Mouse (Mus musculus): ENCODE data around the gene Ifi35. TPM values are rescaled to one million over a fixed set of nuclear protein-coding genes. Genes with fewer than 3 reads are reported as not detected.
"Not testable (repeated sequence)": the region's sequence is repeated elsewhere in the genome, so short reads cannot be mapped to it uniquely, and the experiment has no call there.

Ifi35 gene
- polyA plus RNA-seq, 1 experiment from 2014 or later, result 3.8 TPM

DNA sequence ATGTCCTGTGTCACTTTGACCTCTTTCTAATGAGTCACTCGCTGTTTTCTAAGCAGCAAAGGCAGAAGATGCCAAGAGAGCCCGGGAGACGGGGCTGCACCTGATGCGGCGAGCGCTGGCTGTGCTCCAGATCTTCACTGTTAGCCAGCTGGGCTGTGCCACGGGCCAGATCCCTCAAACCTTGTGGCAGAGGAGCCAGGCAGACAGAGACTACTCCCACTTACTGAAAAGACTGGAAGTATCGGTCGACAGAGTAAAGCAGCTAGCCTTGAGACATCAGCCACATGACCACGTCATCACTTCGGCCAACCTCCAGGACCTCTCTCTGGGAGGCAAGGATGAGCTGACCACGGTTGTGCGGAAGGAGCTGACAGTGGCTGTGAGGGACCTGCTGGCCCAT, 14.8 kb upstream of the Ifi35 start:
- H3K9ac ChIP-seq, result no peak overlapping the region
- H3K4me1 ChIP-seq (replicated peaks), result no peaks in the 10 kb centered on the region
- no peak for ATAC-seq (ENCODE audit: low read depth)
- no peak overlapping the region for H3K27ac ChIP-seq (replicated peaks)
- H3K4me3 ChIP-seq, result no peak overlapping the region
- no peaks in the 10 kb centered on the region for H3K9me3 ChIP-seq
- 88% methylated on average over 13 of the region's 13 CpGs for WGBS
- H3K36me3 ChIP-seq, result peaks cover 72% of the 10 kb centered on the region
- no peaks in the 10 kb centered on the region for H3K27me3 ChIP-seq
- no peak overlapping the region for H3K4me2 ChIP-seq

DNA sequence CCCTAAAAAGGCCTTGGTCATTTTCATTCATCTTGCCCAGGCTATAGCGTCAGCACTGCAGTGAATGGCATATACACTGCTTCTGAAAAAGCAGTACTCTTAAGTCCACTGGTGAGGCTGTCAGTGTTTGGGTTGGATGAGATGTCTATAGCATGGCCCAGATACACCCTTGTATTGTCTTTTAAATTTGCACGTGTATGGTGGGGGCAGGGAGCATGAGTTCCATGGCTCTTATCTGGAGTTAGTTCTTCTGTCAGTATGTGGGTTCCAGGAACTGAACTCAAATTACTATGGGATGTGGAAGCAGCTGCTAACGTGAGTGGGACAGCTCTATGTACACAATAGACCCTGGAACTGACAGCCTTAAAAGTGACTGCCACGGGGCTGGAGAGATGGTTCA, 12.4 kb upstream of the Ifi35 start:
- Histone ChIP-seq H3K36me3 (peaks cover 51% of the 10 kb centered on the region), H3K4me3 (no peak overlapping the region), H3K9ac (no peak overlapping the region), H3K27me3 (no peaks in the 10 kb centered on the region), H3K9me3 (no peaks in the 10 kb centered on the region), H3K4me1 (replicated peaks) (no peaks in the 10 kb centered on the region), H3K4me2 (no peak overlapping the region), H3K27ac (replicated peaks) (no peak overlapping the region)
- WGBS, result 83% methylated on average over 4 of the region's 4 CpGs
- ATAC-seq (ENCODE audit: low read depth), result no peak

DNA sequence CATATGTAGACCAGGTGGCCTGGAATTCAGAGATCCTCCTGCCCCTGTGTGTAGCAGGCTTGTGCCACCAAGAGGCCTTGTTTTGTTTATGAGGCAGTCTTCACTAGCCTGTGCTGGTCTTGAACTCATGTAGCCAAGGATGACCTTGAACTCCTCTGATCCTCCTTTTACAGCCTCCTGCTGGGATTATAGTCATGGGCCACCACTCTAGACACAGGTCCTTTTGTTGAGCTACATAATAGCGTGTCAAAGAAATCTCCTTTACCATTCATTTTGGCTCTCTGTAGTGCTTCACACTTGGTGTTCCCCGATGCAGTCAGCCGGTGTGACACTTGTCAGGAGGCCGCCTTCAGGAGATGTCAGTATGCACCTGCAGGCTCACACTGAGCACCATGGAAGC, 11.3 kb upstream of the Ifi35 start:
- H3K4me3 ChIP-seq, result no peak overlapping the region
- H3K9ac ChIP-seq, result no peak overlapping the region
- no peak overlapping the region for H3K4me2 ChIP-seq
- no peak for ATAC-seq (ENCODE audit: low read depth)
- peaks cover 40% of the 10 kb centered on the region for H3K36me3 ChIP-seq
- H3K9me3 ChIP-seq, result no peaks in the 10 kb centered on the region
- 34% methylated on average over 4 of the region's 4 CpGs for WGBS
- H3K27me3 ChIP-seq, result no peaks in the 10 kb centered on the region
- H3K4me1 ChIP-seq (replicated peaks), result no peaks in the 10 kb centered on the region
- no peak overlapping the region for H3K27ac ChIP-seq (replicated peaks)

DNA sequence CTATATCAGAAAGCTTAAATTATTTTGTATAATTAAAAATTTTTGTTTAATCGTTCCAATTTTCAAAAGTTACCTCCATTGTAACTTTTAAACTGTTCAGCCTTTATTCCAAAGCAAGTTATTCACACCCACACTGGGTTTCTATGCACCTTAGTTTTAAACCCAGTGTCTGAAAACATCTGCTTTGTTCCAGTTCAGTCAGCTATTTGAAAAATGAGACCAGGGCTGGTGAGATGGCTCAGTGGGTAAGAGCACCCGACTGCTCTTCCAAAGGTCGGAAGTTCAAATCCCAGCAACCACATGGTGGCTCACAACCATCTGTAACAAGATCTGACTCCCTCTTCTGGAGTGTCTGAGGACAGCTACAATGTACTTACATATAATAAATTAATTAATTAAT, 10.2 kb upstream of the Ifi35 start:
- H3K36me3 ChIP-seq, result peaks cover 30% of the 10 kb centered on the region
- H3K4me2 ChIP-seq; H3K27me3 ChIP-seq; H3K4me3 ChIP-seq; H3K4me1 ChIP-seq (replicated peaks); ATAC-seq (ENCODE audit: low read depth); H3K9me3 ChIP-seq; H3K9ac ChIP-seq; H3K27ac ChIP-seq (replicated peaks): not testable (repeated sequence)
- WGBS, result 58% methylated on average over 3 of the region's 3 CpGs

DNA sequence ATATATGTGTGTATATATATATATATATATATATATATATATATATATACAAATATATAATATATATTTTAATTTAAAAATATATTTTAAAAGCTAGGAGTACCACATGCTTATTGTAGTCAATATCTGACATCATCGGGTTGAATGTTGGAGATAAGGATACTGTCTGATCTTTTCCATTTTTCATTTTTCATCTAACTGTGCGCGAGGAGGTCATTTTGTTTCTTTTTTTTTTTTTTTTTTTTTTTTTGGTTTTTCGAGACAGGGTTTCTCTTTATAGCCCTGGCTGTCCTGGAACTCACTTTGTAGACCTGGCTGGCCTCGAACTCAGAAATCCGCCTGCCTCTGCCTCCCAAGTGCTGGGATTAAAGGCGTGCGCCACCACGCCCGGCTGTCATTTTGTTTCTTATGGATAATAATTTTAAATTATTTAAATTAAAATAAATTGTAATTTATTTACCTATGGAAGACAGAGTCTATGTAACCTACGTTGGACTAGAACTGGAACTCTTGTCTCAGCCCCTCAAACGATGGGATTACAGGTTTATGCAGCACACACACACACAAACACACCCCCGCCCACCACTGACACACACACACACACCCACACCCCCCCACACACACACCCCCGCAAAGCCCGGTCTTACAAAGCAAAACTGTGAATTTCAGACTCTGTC, 6.6 kb upstream of the Ifi35 start:
- 40% methylated on average over 15 of the region's 15 CpGs for WGBS
- not testable (repeated sequence) for H3K27ac ChIP-seq (replicated peaks); ATAC-seq (ENCODE audit: low read depth)

DNA sequence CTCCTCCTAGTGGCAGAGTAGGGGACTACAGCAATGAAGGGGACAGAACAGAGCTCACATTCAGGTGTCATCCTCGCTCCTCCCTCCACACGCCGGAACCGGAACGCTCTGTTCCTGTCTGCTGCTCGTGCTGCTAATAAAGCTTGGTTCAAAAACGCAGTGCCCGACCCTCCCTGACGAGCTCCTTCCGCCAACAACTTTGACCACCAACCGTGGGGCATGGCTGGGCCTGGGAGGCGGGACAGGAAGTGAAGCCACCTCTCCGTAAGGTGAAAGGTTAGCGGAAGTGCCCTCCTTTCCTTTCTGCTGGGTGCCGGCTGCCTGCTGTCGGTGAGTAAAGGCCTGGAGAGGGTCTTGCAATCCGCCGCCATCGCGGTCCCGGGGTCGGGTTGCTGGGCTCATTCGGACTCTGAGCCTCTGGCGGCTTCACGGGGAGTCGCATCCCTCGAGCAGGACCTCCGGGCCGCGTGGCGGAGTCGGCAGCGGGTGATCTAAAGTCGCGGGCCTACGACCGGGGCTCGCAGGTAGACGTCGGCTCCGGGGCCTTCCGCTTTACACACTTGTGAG, 6.0 kb upstream of the Ifi35 start, which contains the start of gene Rpl27:
Rpl27 (plus strand) TSS at position 172 of the 567 bp plus-strand sequence.
- peak; percentile 99 for ATAC-seq (ENCODE audit: low read depth)
- Histone ChIP-seq H3K27ac (replicated peaks) (peak within 1 kb of the TSS; percentile 93), H3K36me3 (peaks cover 33% of the 10 kb centered on the region), H3K27me3 (no peaks in the 10 kb centered on the region), H3K4me3 (peak within 1 kb of the TSS; percentile 84), H3K9me3 (no peaks in the 10 kb centered on the region), H3K4me2 (peak within 1 kb of the TSS; percentile 90), H3K9ac (peak within 1 kb of the TSS; percentile 95), H3K4me1 (replicated peaks) (peaks cover 22% of the 10 kb centered on the region)
- WGBS, result under 1% methylated on average over 42 of the region's 42 CpGs

More for the DNA sequence above, 6.6 kb upstream of the Ifi35 start:
- H3K36me3 ChIP-seq, result peaks cover 29% of the 10 kb centered on the region
- H3K4me3 ChIP-seq, result peak overlapping the region; percentile 84
- H3K9ac ChIP-seq, H3K27me3 ChIP-seq, H3K9me3 ChIP-seq: not testable (repeated sequence)
- H3K4me1 ChIP-seq (replicated peaks), result peaks cover 22% of the 10 kb centered on the region
- H3K4me2 ChIP-seq, result peak overlapping the region; percentile 45

DNA sequence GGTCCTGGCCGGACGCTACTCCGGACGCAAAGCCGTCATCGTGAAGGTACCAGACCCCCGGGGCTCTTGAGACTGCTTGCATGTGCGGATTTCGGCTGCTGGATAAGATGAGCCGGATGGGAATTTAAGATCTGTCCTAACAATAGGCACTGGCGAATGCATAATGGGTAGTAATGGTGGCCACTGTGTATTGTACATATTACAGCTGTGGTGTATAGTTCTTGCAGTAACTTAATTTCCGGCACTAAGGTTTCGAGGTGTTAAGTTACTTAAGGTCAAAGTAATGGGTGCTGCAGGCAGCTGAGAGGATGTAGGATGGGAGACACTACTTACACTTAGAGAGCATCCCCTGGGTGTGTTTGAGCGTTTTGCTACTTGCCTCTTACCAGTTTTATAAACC, 5.4 kb upstream of the Ifi35 start:
- Histone ChIP-seq H3K4me1 (replicated peaks) (peaks cover 22% of the 10 kb centered on the region), H3K4me3 (peak overlapping the region; percentile 84), H3K9ac (peak overlapping the region; percentile 95), H3K27me3 (no peaks in the 10 kb centered on the region), H3K4me2 (peak overlapping the region; percentile 90), H3K36me3 (peaks cover 33% of the 10 kb centered on the region), H3K9me3 (no peaks in the 10 kb centered on the region), H3K27ac (replicated peaks) (peak overlapping the region; percentile 93)
- ATAC-seq (ENCODE audit: low read depth), result peak; percentile 13
- 2% methylated on average over 14 of the region's 14 CpGs for whole genome bisulfite sequencing

DNA sequence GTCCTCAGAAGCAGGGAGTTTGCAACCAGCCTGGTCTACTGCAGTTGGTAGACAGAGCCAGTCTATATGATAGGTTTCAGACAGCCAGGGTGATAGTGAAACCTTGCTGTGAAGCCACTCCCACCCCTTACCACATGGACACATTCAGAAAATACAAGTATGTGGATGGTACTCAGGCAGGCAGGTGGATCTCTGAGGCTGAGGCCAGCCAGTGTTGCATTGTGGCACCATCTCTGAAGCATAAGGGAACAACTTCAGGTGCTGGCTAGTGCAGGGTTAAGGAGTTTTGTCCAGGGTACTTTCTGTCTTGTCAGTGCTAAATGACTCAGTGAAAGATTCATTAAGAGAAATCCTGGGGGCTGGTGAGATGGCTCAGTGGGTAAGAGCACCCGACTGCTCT, 1.9 kb upstream of the Ifi35 start:
- Histone ChIP-seq H3K9ac (no peak overlapping the region), H3K9me3 (no peaks in the 10 kb centered on the region), H3K27me3 (no peaks in the 10 kb centered on the region), H3K36me3 (peaks cover 33% of the 10 kb centered on the region), H3K4me3 (no peak overlapping the region), H3K4me1 (replicated peaks) (peaks cover 22% of the 10 kb centered on the region), H3K4me2 (no peak overlapping the region), H3K27ac (replicated peaks) (no peak overlapping the region)
- no peak for ATAC-seq (ENCODE audit: low read depth)
- WGBS, result 79% methylated on average over 1 of the region's 1 CpGs

DNA sequence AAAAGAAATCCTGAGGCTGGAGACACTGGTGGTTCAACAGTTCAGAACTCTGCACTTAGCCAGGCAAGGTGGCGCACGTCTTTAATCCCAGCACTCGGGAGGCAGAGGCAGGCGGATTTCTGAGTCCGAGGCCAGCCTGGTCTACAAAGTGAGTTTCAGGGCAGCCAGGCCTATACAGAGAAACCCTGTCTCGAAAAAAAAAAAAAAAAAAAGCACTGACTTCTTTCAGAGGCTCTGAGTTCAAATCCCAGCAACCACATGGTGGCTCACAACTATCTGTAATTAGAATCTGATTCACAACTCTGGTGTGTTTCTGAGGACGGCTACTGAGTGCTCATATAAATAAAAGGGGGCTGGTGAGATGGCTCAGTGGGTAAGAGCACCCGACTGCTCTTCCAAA, 1.3 kb upstream of the Ifi35 start:
- H3K27me3 ChIP-seq; H3K27ac ChIP-seq (replicated peaks); H3K9me3 ChIP-seq; H3K9ac ChIP-seq; H3K4me2 ChIP-seq; ATAC-seq (ENCODE audit: low read depth); H3K4me3 ChIP-seq: not testable (repeated sequence)
- 89% methylated on average over 7 of the region's 8 CpGs for WGBS
- H3K36me3 ChIP-seq, result peaks cover 33% of the 10 kb centered on the region
- H3K4me1 ChIP-seq (replicated peaks), result peaks cover 22% of the 10 kb centered on the region

DNA sequence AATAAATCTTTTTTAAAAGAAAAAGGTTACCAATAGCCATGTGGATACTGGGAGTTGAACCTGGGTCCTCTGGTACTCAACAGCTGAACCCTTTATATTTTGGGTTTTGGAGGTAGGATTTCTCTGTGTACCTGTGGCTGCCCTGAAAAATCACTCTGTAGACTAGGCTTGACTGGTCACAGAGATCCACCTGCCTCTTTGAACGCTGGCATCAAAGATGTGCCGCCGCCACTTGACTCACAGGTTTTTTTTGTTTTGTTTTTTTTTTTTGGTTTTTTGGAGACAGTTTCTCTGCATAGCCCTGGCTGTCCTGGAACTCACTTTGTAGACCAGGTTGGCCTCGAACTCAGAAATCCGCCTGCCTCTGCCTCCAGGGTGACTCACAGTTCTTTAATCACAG, 421 bp upstream of the Ifi35 start:
- H3K4me2 ChIP-seq, result no peak overlapping the region
- WGBS, result 89% methylated on average over 5 of the region's 5 CpGs

DNA sequence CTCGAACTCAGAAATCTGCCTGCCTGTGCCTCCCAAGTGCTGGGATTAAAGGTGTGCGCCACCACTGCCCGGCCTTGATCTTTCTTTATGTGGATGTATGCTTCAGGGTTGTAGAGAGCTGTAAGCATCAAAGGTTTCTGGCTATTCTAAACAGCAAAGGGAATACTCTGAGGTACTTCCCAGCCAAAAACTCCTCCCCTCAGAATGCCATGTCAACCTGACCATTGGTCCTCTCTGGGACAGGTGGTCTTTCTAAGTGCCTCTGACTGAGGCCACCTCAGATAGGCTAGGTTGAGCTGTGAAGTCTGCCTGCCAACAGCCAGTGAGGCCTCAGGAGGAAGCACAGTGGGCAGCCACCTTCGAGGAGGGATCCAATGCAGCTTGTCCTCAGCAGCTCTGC, 692 bp downstream of the Ifi35 start:
- H3K4me2 ChIP-seq, result peak overlapping the region; percentile 13
- H3K9ac ChIP-seq, result no peak overlapping the region
- H3K36me3 ChIP-seq, result peaks cover 26% of the 10 kb centered on the region
- WGBS, result 85% methylated on average over 4 of the region's 4 CpGs
- peaks cover 12% of the 10 kb centered on the region for H3K4me1 ChIP-seq (replicated peaks)
- no peak overlapping the region for H3K27ac ChIP-seq (replicated peaks)
- ATAC-seq (ENCODE audit: low read depth), result no peak
- no peak overlapping the region for H3K4me3 ChIP-seq
- H3K27me3 ChIP-seq, result no peaks in the 10 kb centered on the region
- H3K9me3 ChIP-seq, result no peaks in the 10 kb centered on the region

More for the DNA sequence above, 421 bp upstream of the Ifi35 start:
- Histone ChIP-seq H3K4me1 (replicated peaks) (peaks cover 22% of the 10 kb centered on the region), H3K36me3 (peaks cover 33% of the 10 kb centered on the region), H3K9me3 (no peaks in the 10 kb centered on the region), H3K9ac (no peak overlapping the region), H3K27ac (replicated peaks) (no peak overlapping the region), H3K27me3 (no peaks in the 10 kb centered on the region), H3K4me3 (no peak overlapping the region)
- ATAC-seq (ENCODE audit: low read depth), result no peak

DNA sequence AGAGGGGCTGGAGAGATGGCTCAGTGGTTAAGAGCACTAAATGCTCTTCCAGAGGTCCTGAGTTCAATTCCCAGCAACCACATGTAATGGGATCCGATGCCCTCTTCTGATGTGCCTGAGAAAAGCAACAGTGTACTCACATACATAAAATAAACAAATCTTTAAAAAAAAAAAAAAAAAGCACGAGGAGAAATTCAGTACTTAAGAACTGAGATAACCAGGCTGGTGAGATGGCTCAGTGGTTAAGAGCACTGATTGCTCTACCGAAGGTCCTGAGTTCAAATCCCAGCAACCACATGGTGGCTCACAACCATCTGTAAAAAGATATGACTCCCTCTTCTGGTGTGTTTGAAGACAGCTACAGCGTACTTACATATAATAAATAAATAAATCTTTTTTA, 1.4 kb downstream of the Ifi35 start:
- not testable (repeated sequence) for H3K4me3 ChIP-seq; H3K4me1 ChIP-seq (replicated peaks); H3K4me2 ChIP-seq; H3K27ac ChIP-seq (replicated peaks); H3K27me3 ChIP-seq; H3K9ac ChIP-seq; H3K9me3 ChIP-seq; ATAC-seq (ENCODE audit: low read depth)
- H3K36me3 ChIP-seq, result peaks cover 19% of the 10 kb centered on the region
- WGBS, result 91% methylated on average over 4 of the region's 4 CpGs

DNA sequence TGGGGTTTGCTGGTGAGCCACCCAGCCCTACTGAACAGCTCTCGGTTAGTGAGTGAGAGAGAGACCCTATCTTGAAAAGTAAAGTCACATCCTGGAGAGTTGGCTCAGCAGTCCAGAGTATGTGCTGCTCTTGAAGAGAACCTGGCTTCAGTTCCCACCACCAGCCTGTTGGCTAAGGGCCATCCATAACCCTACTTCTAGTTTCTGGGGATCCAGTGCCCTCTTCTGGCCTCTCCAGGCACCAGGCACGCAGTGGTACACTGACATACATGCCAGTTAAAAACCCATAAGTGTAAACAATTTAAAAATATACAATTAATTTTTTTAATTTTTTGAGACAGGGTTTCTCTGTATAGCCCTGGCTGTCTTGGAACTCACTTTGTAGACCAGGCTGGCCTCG, 2.2 kb downstream of the Ifi35 start:
- peaks cover 12% of the 10 kb centered on the region for H3K36me3 ChIP-seq
- H3K4me2 ChIP-seq, result no peak overlapping the region
- H3K4me3 ChIP-seq, result no peak overlapping the region
- no peak for ATAC-seq (ENCODE audit: low read depth)
- 73% methylated on average over 3 of the region's 3 CpGs for WGBS
- H3K9me3 ChIP-seq, result no peaks in the 10 kb centered on the region
- H3K4me1 ChIP-seq (replicated peaks), result no peaks in the 10 kb centered on the region
- no peaks in the 10 kb centered on the region for H3K27me3 ChIP-seq
- H3K27ac ChIP-seq (replicated peaks), result no peak overlapping the region
- H3K9ac ChIP-seq, result no peak overlapping the region

Data from neural tube, embryonic 13.5 days (tissue).